In genomic region chr2:114828192-114828591, GRCm38 (mm10) we compare ENCODE assay signal across 18 mouse cellular contexts.
"Had no signal": no experiment of that assay in that cellular context is flagged by ENCODE, and none has a peak within 500 bp of the region (broad histone marks: within the 10 kb centered on the region; RNA-seq: fewer than 3 reads in every experiment).

No protein-coding gene starts in this region.

- H3K27ac ChIP-seq: lung, embryonic 15.5 days; macrophage; midbrain, embryonic 13.5 days; neural tube, embryonic 12.5 days; stomach, embryonic 15.5 days; stomach, postnatal 0 days had no signal

- H3K9ac ChIP-seq: liver, postnatal 0 days; lung, embryonic 15.5 days; midbrain, embryonic 13.5 days; neural tube, embryonic 12.5 days; stomach, embryonic 15.5 days had no signal

- H3K4me3 ChIP-seq: lung, embryonic 15.5 days; megakaryocyte, embryonic 14.5 days; midbrain, embryonic 13.5 days; neural tube, embryonic 12.5 days; stomach, embryonic 15.5 days had no signal

- H3K4me1 ChIP-seq: lung, embryonic 15.5 days; megakaryocyte, embryonic 14.5 days; midbrain, embryonic 13.5 days; neural tube, embryonic 12.5 days; stomach, embryonic 15.5 days had no signal

- H3K36me3 ChIP-seq: lung, embryonic 15.5 days; midbrain, embryonic 13.5 days; neural tube, embryonic 12.5 days; stomach, embryonic 15.5 days had no signal

- DNase-seq: liver, postnatal 0 days; lung, adult 2 months; lung, postnatal 14 days; lung, postnatal 36 days; right cerebral cortex, postnatal 14 days; thymus, adult 2 months; thymus, postnatal 25 days; thymus, postnatal 4 days had no signal

- H3K9me3 ChIP-seq: lung, embryonic 15.5 days; megakaryocyte, embryonic 14.5 days; midbrain, embryonic 13.5 days; neural tube, embryonic 12.5 days; stomach, embryonic 15.5 days had no signal

- H3K4me2 ChIP-seq: lung, embryonic 15.5 days; midbrain, embryonic 11.5 days; midbrain, embryonic 13.5 days; neural tube, embryonic 12.5 days; stomach, embryonic 15.5 days had no signal

- ATAC-seq: liver, postnatal 0 days; lung, postnatal 0 days; midbrain, embryonic 13.5 days; midbrain, embryonic 16.5 days had no signal

- H3K27me3 ChIP-seq: lung, embryonic 15.5 days; megakaryocyte, embryonic 14.5 days; midbrain, embryonic 13.5 days; neural tube, embryonic 12.5 days; stomach, embryonic 15.5 days had no signal
